Comparison of ENCODE assay signal across 12 mouse cellular contexts in the genomic region with DNA sequence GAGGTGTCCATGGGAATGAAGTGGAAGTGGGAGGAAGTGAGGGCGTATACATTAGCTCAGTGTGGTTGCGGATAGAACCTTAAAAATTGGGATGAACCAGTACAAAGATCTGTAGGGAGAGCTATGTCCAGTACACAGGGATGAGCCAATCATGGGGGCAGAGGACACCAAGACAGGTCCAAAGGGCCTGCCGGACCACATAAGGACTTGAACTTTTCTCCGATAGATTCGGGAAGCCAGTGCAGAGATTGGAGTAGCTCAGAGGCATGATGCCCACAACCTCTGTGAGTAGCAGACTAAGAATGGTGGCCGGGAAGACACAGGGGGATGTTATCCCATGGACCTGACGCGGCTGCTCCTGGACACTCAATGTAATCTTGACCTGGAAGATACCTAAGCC.
"Had no signal": no experiment of that assay in that cellular context is flagged by ENCODE, and none has a peak within 500 bp of the region (broad histone marks: within the 10 kb centered on the region; RNA-seq: fewer than 3 reads in every experiment).

No protein-coding gene starts in this region.

- H3K27ac ChIP-seq: liver, embryonic 14.5 days had no signal

- DNase-seq: kidney, adult 2 months; kidney, postnatal 36 days; layer of hippocampus, adult 9-11 months; layer of hippocampus, postnatal 36 days; lung, adult 18-20 months; right cerebral cortex, postnatal 4 days; spleen, adult 18-20 months; thymus, adult 18-20 months; thymus, postnatal 14 days had no signal

- H3K9ac ChIP-seq: liver, embryonic 14.5 days; midbrain, embryonic 15.5 days had no signal

- H3K4me3 ChIP-seq: limb, embryonic 13.5 days; midbrain, embryonic 15.5 days had no signal

- H3K36me3 ChIP-seq: limb, embryonic 13.5 days; midbrain, embryonic 15.5 days had no signal

- H3K9me3 ChIP-seq: midbrain, embryonic 15.5 days had no signal
